Mouse (Mus musculus) forebrain, embryonic 10.5 days (tissue): ENCODE measurements around the gene H2-Aa. TPM values are rescaled to one million over a fixed set of nuclear protein-coding genes. Genes with fewer than 3 reads are reported as not detected.

ENCODE experiments used
- DNase-seq: peaks from one replicate; pipeline ENCODE4 v3.0.0-alpha.2; 2017; ENCODE audit warnings: low spot score; ENCODE audit errors: extremely low spot score
- H3K27ac ChIP-seq: fragments of 300-500 bp; sonication (generic); 2 replicates; pipeline ENCODE4 v1.5.1; 2016; ENCODE audit warnings: mild to moderate bottlenecking
- H3K27me3 ChIP-seq: fragments of 300-500 bp; sonication (generic); 2 replicates; pipeline ENCODE4 v1.6.1; 2016; ENCODE audit warnings: mild to moderate bottlenecking; ENCODE audit not compliant: poor library complexity, severe bottlenecking
- H3K36me3 ChIP-seq: fragments of 300-500 bp; sonication (generic); replicated peaks from 2 replicates; pipeline ENCODE4 v1.6.1; 2016; ENCODE audit warnings: mild to moderate bottlenecking, moderate library complexity
- H3K4me1 ChIP-seq: fragments of 300-500 bp; sonication (generic); 2 replicates; pipeline ENCODE4 v1.6.1; 2016
- H3K4me3 ChIP-seq: fragments of 300-500 bp; sonication (generic); 2 replicates; pipeline ENCODE4 v1.5.1; 2016; ENCODE audit warnings: mild to moderate bottlenecking, moderate library complexity
- H3K9me3 ChIP-seq: fragments of 300-500 bp; sonication (generic); 2 replicates; pipeline ENCODE4 v1.6.1; 2016; ENCODE audit warnings: mild to moderate bottlenecking, moderate library complexity
- WGBS: fragments of 180-500 bp; shearing (Covaris S2); methylation state at CpG from one replicate; pipeline ENCODE4 v1.1.7; 2016; 5-methylcytosine and 5-hydroxymethylcytosine counted together
- polyA plus RNA-seq: library from polyadenylated mRNA; unstranded; fragments of >200 nt; fragmentation: Nextera tagmentation; extraction: Ambion mirVana; gene quantifications from 2 replicates; pipeline ENCODE4 v1.2.1, GENCODE M21; 2016

Gene H2-Aa
- polyA plus RNA-seq, 1 experiment from 2014 or later = 0.17 TPM

DNA sequence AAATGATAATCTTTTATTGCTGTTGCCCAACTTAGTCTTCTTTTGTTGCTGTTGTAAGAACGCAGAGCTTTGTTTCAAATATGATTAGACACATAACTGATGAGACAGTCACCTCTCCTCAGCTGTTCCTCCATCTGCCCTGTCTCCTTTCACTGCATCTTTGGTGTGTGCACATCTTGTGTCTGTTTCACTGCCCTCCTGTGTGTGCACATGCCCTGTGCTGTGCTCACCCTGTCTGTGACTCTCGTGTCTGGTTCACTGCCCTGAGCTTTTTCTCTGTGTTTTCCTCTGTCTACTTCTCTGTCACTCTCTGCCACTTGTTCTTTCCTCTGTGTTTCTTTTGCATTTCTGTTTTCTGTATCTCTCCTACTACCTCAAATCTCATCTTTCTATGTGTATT is 17.4 kb downstream of the H2-Aa start:
- Histone ChIP-seq H3K27me3 (peaks cover 5% of the 10 kb centered on the region), H3K36me3 (no peaks in the 10 kb centered on the region), H3K9me3 (no peaks in the 10 kb centered on the region), H3K4me3 (no peak overlapping the region), H3K27ac (no peak overlapping the region), H3K4me1 (peaks cover 3% of the 10 kb centered on the region)
- DNase-seq = no peak
- 91% methylated on average over 2 of the region's 2 CpGs for WGBS

- no peaks in the 10 kb centered on the region for H3K9me3 ChIP-seq
- WGBS = 81% methylated on average over 4 of the region's 4 CpGs
- peaks cover 7% of the 10 kb centered on the region for H3K4me1 ChIP-seq
- no peak for DNase-seq
- peaks cover 9% of the 10 kb centered on the region for H3K27me3 ChIP-seq
- H3K4me3 ChIP-seq = no peak overlapping the region
- H3K27ac ChIP-seq = no peak overlapping the region
- no peaks in the 10 kb centered on the region for H3K36me3 ChIP-seq
These were observed 17.8 kb downstream of the H2-Aa start for GRCm38 (mm10) chr17:34269817-34270216.

DNA sequence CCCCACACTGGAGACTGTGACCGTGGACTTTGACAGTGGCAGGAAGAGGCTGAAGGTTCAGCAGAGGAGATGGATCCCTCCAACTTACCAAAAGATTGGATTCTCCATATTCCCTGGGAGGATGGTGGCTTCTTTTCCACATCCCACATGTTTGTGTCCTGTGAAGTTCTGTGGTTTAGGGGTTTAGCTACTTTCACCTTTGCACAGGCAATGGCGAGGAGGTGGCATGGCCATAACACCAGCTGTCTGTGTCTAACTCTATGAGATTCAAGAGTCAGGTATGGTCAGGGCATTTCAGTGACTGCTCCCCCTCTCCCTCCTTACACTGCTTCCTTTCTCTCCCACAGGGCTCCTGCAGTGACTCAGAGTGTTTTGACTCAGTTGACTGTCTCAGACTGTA is 18.9 kb downstream of the H2-Aa start:
- H3K4me3 ChIP-seq = no peak overlapping the region
- no peak for DNase-seq
- H3K4me1 ChIP-seq = peaks cover 18% of the 10 kb centered on the region
- no peaks in the 10 kb centered on the region for H3K9me3 ChIP-seq
- no peaks in the 10 kb centered on the region for H3K36me3 ChIP-seq
- peaks cover 20% of the 10 kb centered on the region for H3K27me3 ChIP-seq
- H3K27ac ChIP-seq = no peak overlapping the region
- 94% methylated on average over 2 of the region's 2 CpGs for WGBS

GRCm38 (mm10) chr17:34268262-34268661 is 19.4 kb downstream of the H2-Aa start:
- Histone ChIP-seq H3K9me3 (no peaks in the 10 kb centered on the region), H3K36me3 (no peaks in the 10 kb centered on the region), H3K27ac (no peak overlapping the region), H3K4me3 (no peak overlapping the region), H3K4me1 (peaks cover 23% of the 10 kb centered on the region), H3K27me3 (peaks cover 25% of the 10 kb centered on the region)
- 85% methylated on average over 2 of the region's 2 CpGs for WGBS
- DNase-seq = no peak

- Histone ChIP-seq H3K36me3 (no peaks in the 10 kb centered on the region), H3K4me3 (peak overlapping the region; percentile 70), H3K27ac (peak overlapping the region; percentile 84), H3K27me3 (peaks cover 40% of the 10 kb centered on the region), H3K9me3 (no peaks in the 10 kb centered on the region), H3K4me1 (peaks cover 28% of the 10 kb centered on the region)
- WGBS = under 1% methylated on average over 82 of the region's 93 CpGs
- peak; percentile 66 for DNase-seq
These were observed 22.9 kb downstream of the H2-Aa start for GRCm38 (mm10) chr17:34264452-34265351.

DNA sequence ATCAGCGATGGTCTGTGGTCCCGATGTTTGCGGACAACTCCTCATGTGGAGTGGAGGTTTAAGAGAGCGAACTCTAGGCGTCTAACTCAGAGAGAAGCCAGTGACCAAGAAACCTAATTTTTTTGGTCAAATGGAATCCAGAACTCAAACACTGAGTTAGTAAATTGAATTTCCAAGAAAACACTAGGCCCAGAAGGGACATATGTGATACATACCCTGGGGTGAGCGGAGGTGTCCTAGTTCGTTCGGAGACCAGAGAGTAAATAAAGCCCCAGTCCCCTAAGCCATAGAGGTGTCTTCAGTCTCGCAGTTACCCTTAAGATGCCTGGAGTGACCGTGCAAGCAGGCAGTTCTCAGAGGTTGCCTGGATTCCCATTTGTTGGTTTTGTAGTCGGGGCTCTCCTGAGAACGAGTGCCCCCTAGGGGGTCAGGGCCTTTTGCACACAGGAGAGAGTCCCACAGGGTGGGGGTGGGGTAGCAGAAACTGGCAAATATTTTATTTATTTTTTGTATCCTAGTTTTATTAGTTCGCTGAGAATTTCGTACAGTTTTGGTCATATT is 23.7 kb downstream of the H2-Aa start:
- H3K36me3 ChIP-seq = no peaks in the 10 kb centered on the region
- WGBS = 3% methylated on average over 14 of the region's 14 CpGs
- peaks cover 28% of the 10 kb centered on the region for H3K4me1 ChIP-seq
- H3K27me3 ChIP-seq = peaks cover 40% of the 10 kb centered on the region
- H3K9me3 ChIP-seq = no peaks in the 10 kb centered on the region
- H3K4me3 ChIP-seq = peak overlapping the region; percentile 70
- DNase-seq = peak; percentile 42
- H3K27ac ChIP-seq = 0 out of 2 replicates have a peak overlapping the region, but pooled peaks have one; percentile 7

DNA sequence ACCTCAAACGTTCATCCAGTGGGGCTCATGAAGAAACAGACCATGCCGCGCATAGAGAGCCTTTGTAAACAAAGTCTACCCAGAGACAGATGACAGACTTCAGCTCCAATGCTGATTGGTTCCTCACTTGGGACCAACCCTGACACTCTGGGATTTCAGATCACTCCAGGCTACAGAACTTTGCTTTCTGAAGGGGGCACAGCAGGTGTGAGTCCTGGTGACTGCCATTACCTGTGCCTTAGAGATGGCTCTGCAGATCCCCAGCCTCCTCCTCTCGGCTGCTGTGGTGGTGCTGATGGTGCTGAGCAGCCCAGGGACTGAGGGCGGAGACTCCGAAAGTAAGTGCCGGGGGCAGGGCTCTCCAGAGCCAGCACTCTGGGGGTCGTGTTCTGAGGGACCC is 24.6 kb downstream of the H2-Aa start:
- peaks cover 28% of the 10 kb centered on the region for H3K4me1 ChIP-seq
- peak; percentile 80 for DNase-seq
- peak overlapping the region; percentile 70 for H3K4me3 ChIP-seq
- H3K9me3 ChIP-seq = no peaks in the 10 kb centered on the region
- peaks cover 40% of the 10 kb centered on the region for H3K27me3 ChIP-seq
- peak overlapping the region; percentile 51; the same call in 1 of the 2 replicates for H3K27ac ChIP-seq
- no peaks in the 10 kb centered on the region for H3K36me3 ChIP-seq
- WGBS = under 1% methylated on average over 8 of the region's 8 CpGs

DNA sequence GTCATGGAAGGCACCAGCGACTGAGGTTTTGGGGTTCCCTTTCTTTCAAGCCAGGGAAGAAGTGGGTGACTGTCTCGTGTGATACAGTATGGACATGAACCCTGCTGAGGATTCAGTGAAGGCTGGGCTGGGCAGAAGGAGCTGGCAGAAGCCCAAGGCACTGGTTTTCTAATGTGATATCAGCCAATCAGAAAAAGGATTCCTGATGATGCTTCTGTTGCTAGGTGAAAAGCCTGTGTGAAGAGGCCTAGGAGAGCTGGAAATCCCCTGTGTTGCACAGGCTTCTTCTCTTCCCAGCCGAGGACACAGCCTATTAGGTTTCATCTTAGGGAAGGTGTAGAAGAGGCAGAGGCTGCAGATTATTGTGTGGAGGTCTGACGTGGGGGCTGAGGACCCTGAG is 26.1 kb downstream of the H2-Aa start:
- no peak for DNase-seq
- Histone ChIP-seq H3K4me1 (peaks cover 28% of the 10 kb centered on the region), H3K27me3 (peaks cover 40% of the 10 kb centered on the region), H3K4me3 (no peak overlapping the region), H3K9me3 (no peaks in the 10 kb centered on the region), H3K27ac (no peak overlapping the region), H3K36me3 (no peaks in the 10 kb centered on the region)
- WGBS = 27% methylated on average over 4 of the region's 4 CpGs

- no peaks in the 10 kb centered on the region for H3K9me3 ChIP-seq
- WGBS = 87% methylated on average over 5 of the region's 5 CpGs
- H3K36me3 ChIP-seq = no peaks in the 10 kb centered on the region
- no peak overlapping the region for H3K4me3 ChIP-seq
- DNase-seq = no peak
- peaks cover 28% of the 10 kb centered on the region for H3K4me1 ChIP-seq
- no peak overlapping the region for H3K27ac ChIP-seq
- H3K27me3 ChIP-seq = peaks cover 38% of the 10 kb centered on the region
These were observed 27.1 kb downstream of the H2-Aa start for GRCm38 (mm10) chr17:34260551-34260950.

DNA sequence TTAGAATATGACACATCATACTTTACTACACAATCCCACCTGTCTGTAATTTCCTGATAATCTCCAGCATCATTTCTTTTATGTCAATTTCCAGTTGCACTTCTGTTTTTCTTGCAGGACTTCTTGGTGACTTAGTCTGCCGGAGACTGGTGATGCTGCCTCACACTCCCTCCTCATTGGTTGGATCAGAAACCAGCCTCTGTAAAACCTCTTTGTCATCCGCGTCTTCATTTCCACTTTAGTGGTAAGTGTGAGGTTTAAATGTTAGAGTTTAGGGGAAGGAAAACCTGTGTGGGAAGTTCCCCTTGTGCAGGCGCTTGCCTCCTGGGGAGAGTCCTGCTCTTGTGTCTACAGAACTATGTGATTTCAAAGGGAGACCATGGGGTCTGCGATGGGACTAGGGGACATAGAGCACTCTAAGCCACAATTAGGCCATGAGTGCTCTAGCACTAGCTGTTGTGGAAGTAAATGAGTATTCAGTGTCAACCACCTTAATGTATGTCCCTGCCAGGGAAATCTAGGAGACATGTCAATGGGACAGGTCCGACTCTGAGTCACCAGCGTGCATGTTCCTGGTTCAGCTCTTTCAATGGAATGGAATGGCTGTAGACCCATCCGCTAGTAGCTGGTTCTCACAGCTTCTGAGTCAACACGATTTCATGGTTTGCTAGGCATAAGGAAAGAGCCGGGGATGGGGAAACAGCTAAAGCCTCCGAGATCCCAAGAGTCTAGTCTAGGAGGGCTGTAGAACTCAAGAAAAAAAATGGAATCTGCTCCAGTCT is 29.8 kb downstream of the H2-Aa start, which contains the start of gene H2-Ab1:
H2-Ab1 (plus strand) TSS at position 96 of the 782 bp plus-strand sequence.
- Histone ChIP-seq H3K27ac (no peak within 1 kb of the TSS), H3K4me3 (no peak within 1 kb of the TSS), H3K4me1 (peaks cover 1% of the 10 kb centered on the region; the same call in 1 of the 2 replicates), H3K9me3 (no peaks in the 10 kb centered on the region), H3K27me3 (peaks cover 12% of the 10 kb centered on the region), H3K36me3 (no peaks in the 10 kb centered on the region)
- WGBS = 74% methylated on average over 11 of the region's 11 CpGs
- no peak for DNase-seq

DNA sequence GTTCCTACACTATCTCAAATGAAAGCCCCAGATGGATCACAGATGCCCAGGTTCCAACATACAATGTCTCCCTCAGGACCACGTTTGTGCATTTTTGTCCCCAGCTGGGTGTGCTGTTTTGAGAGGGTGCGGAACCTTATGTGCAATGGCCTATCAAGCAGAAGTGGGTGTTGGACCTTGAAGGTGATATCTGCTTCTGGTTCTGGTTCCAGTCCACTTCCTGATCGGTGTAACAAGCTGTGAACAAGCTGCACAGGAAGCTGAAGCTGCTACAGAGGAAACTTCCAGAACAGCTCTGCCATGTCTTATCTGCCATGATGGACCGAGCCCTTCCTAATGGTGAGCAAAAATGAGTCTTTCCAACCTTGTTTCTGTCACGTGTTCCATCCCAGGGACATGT is 31.1 kb downstream of the H2-Aa start:
- 82% methylated on average over 5 of the region's 5 CpGs for WGBS
- no peak for DNase-seq
- no peaks in the 10 kb centered on the region for H3K36me3 ChIP-seq
- H3K27me3 ChIP-seq = no peaks in the 10 kb centered on the region; the same call in 1 of the 2 replicates
- no peak overlapping the region for H3K27ac ChIP-seq
- H3K4me3 ChIP-seq = no peak overlapping the region
- no peaks in the 10 kb centered on the region for H3K4me1 ChIP-seq
- no peaks in the 10 kb centered on the region for H3K9me3 ChIP-seq

- no peak for DNase-seq
- WGBS = 55% methylated on average over 4 of the region's 4 CpGs
- no peaks in the 10 kb centered on the region for H3K27me3 ChIP-seq
These were observed 36.0 kb downstream of the H2-Aa start for GRCm38 (mm10) chr17:34251666-34252065.

More at GRCm38 (mm10) chr17:34251666-34252065, 36.0 kb downstream of the H2-Aa start:
- Histone ChIP-seq H3K4me3 (no peak overlapping the region), H3K4me1 (0 out of 2 replicates have a peak, but pooled peaks cover 4% of the 10 kb centered on the region), H3K36me3 (no peaks in the 10 kb centered on the region), H3K27ac (no peak overlapping the region), H3K9me3 (no peaks in the 10 kb centered on the region)
